Mouse (Mus musculus) intestine, postnatal 0 days (tissue): ENCODE measurements around the gene Rpl27. TPM values are rescaled to one million over a fixed set of nuclear protein-coding genes. Genes with fewer than 3 reads are reported as not detected.
"Not testable (repeated sequence)": the region's sequence is repeated elsewhere in the genome, so short reads cannot be mapped to it uniquely, and the experiment has no call there.

Experiments used
- ATAC-seq: fragments of 200-750 bp; cut with Nextera tagmentation; 2 replicates; pipeline ENCODE4 v1.8.0; 2017; ENCODE audit warnings: mild to moderate bottlenecking, moderate TSS enrichment, moderate library complexity
- H3K27ac ChIP-seq: fragments of 300-500 bp; sonication (generic); 2 replicates; pipeline ENCODE4 v1.5.1; 2014; ENCODE audit warnings: mild to moderate bottlenecking, low read depth, low read length, moderate library complexity
- H3K27me3 ChIP-seq: fragments of 300-500 bp; sonication (generic); replicated peaks from 2 replicates; pipeline ENCODE4 v1.6.1; 2014; ENCODE audit warnings: low read length, mixed read lengths; ENCODE audit not compliant: control insufficient read depth, insufficient read depth
- H3K36me3 ChIP-seq: fragments of 300-500 bp; sonication (generic); 2 replicates; pipeline ENCODE4 v1.6.1; 2014; ENCODE audit warnings: mild to moderate bottlenecking, moderate library complexity; ENCODE audit not compliant: control insufficient read depth, insufficient read depth
- H3K4me1 ChIP-seq: fragments of 300-500 bp; sonication (generic); replicated peaks from 2 replicates; pipeline ENCODE4 v1.6.1; 2014; ENCODE audit warnings: antibody characterized with exemption, low read length, mixed read lengths; ENCODE audit not compliant: control insufficient read depth, insufficient read depth
- H3K4me2 ChIP-seq: fragments of 300-500 bp; sonication (generic); replicated peaks from 2 replicates; pipeline ENCODE4 v1.6.1; 2014; ENCODE audit warnings: low read depth, mild to moderate bottlenecking, moderate library complexity
- H3K4me3 ChIP-seq: fragments of 300-500 bp; sonication (generic); 2 replicates; pipeline ENCODE4 v1.5.1; 2014; ENCODE audit warnings: low read depth, low read length
- H3K9ac ChIP-seq: fragments of 300-500 bp; sonication (generic); 2 replicates; pipeline ENCODE4 v1.6.1; 2014; ENCODE audit warnings: mild to moderate bottlenecking, low read depth, low read length
- H3K9me3 ChIP-seq: fragments of 300-500 bp; sonication (generic); 2 replicates; pipeline ENCODE4 v1.6.1; 2016; ENCODE audit warnings: mixed run types; ENCODE audit not compliant: control insufficient read depth
- CTCF ChIP-seq: sonication (generic); IDR thresholded peaks from 2 replicates; pipeline ENCODE4 v1.5.1; 2016; ENCODE audit warnings: low read depth, mild to moderate bottlenecking, control low read depth, antibody characterized with exemption, moderate library complexity
- WGBS: fragments of 180-500 bp; shearing (Covaris S2); extraction: QIAGEN DNeasy Blood & Tissue Kit; methylation state at CpG from one replicate; pipeline ENCODE4 v1.1.7; 2014; 5-methylcytosine and 5-hydroxymethylcytosine counted together
- polyA plus RNA-seq: library from polyadenylated mRNA; unstranded; fragments of >200 nt; fragmentation: Nextera tagmentation; extraction: Ambion mirVana; gene quantifications from 2 replicates; pipeline ENCODE4 v1.2.1, GENCODE M21; 2015

Rpl27 gene
- polyA plus RNA-seq, 1 experiment from 2014 or later = 240 TPM

DNA sequence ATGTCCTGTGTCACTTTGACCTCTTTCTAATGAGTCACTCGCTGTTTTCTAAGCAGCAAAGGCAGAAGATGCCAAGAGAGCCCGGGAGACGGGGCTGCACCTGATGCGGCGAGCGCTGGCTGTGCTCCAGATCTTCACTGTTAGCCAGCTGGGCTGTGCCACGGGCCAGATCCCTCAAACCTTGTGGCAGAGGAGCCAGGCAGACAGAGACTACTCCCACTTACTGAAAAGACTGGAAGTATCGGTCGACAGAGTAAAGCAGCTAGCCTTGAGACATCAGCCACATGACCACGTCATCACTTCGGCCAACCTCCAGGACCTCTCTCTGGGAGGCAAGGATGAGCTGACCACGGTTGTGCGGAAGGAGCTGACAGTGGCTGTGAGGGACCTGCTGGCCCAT lies 8.7 kb upstream of the Rpl27 start:
- Histone ChIP-seq H3K4me1 (no peaks in the 10 kb centered on the region), H3K4me2 (no peak overlapping the region), H3K27ac (no peak overlapping the region), H3K36me3 (peaks cover 54% of the 10 kb centered on the region), H3K9me3 (no peaks in the 10 kb centered on the region), H3K9ac (no peak overlapping the region), H3K4me3 (no peak overlapping the region), H3K27me3 (no peaks in the 10 kb centered on the region)
- ATAC-seq = no peak
- 90% methylated on average over 13 of the region's 13 CpGs for WGBS
- TF ChIP-seq CTCF = no peak

DNA sequence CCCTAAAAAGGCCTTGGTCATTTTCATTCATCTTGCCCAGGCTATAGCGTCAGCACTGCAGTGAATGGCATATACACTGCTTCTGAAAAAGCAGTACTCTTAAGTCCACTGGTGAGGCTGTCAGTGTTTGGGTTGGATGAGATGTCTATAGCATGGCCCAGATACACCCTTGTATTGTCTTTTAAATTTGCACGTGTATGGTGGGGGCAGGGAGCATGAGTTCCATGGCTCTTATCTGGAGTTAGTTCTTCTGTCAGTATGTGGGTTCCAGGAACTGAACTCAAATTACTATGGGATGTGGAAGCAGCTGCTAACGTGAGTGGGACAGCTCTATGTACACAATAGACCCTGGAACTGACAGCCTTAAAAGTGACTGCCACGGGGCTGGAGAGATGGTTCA lies 6.3 kb upstream of the Rpl27 start:
- ATAC-seq = no peak
- no peak overlapping the region for H3K4me3 ChIP-seq
- no peaks in the 10 kb centered on the region for H3K4me1 ChIP-seq
- no peak for TF ChIP-seq CTCF
- H3K4me2 ChIP-seq = no peak overlapping the region
- no peaks in the 10 kb centered on the region for H3K9me3 ChIP-seq
- H3K27ac ChIP-seq = no peak overlapping the region
- H3K9ac ChIP-seq = no peak overlapping the region
- WGBS = 72% methylated on average over 4 of the region's 4 CpGs
- peaks cover 39% of the 10 kb centered on the region for H3K36me3 ChIP-seq
- H3K27me3 ChIP-seq = no peaks in the 10 kb centered on the region

- no peaks in the 10 kb centered on the region for H3K27me3 ChIP-seq
- TF ChIP-seq CTCF = no peak
- no peak overlapping the region for H3K27ac ChIP-seq
- H3K4me1 ChIP-seq = no peaks in the 10 kb centered on the region
- H3K9me3 ChIP-seq = no peaks in the 10 kb centered on the region
- H3K4me3 ChIP-seq = no peak overlapping the region
- no peak overlapping the region for H3K9ac ChIP-seq
- ATAC-seq = no peak
- 85% methylated on average over 4 of the region's 4 CpGs for WGBS
- peaks cover 29% of the 10 kb centered on the region for H3K36me3 ChIP-seq
- no peak overlapping the region for H3K4me2 ChIP-seq
Measured at GRCm38 (mm10) chr11:101436916-101437315, 5.2 kb upstream of the Rpl27 start.

GRCm38 (mm10) chr11:101438006-101438405 lies 4.1 kb upstream of the Rpl27 start:
- whole genome bisulfite sequencing = 61% methylated on average over 3 of the region's 3 CpGs

GRCm38 (mm10) chr11:101441450-101442126 lies 510 bp upstream of the Rpl27 start:
- not testable (repeated sequence) for H3K27ac ChIP-seq, ATAC-seq, H3K4me1 ChIP-seq, H3K27me3 ChIP-seq, H3K9me3 ChIP-seq, H3K9ac ChIP-seq
- Histone ChIP-seq H3K4me2 (peak overlapping the region; percentile 63), H3K4me3 (peak overlapping the region; percentile 24), H3K36me3 (peaks cover 22% of the 10 kb centered on the region)
- 34% methylated on average over 15 of the region's 15 CpGs for WGBS

More at GRCm38 (mm10) chr11:101438006-101438405, 4.1 kb upstream of the Rpl27 start:
- not testable (repeated sequence) for H3K9me3 ChIP-seq, H3K4me1 ChIP-seq, H3K27ac ChIP-seq, H3K9ac ChIP-seq, ATAC-seq, H3K4me2 ChIP-seq, H3K27me3 ChIP-seq, H3K4me3 ChIP-seq
- peaks cover 22% of the 10 kb centered on the region for H3K36me3 ChIP-seq

- Histone ChIP-seq H3K4me2 (peak overlapping the region; percentile 77), H3K36me3 (peaks cover 25% of the 10 kb centered on the region), H3K4me3 (peak overlapping the region; percentile 80), H3K27me3 (no peaks in the 10 kb centered on the region), H3K27ac (peak overlapping the region; percentile 76), H3K9ac (peak overlapping the region; percentile 89), H3K4me1 (peaks cover 5% of the 10 kb centered on the region; the same call in 1 of the 2 replicates), H3K9me3 (no peaks in the 10 kb centered on the region)
- no peak for TF ChIP-seq CTCF
- ATAC-seq = no peak
- 0% methylated on average over 14 of the region's 14 CpGs for WGBS
Measured at GRCm38 (mm10) chr11:101442760-101443159, 662 bp downstream of the Rpl27 start.

DNA sequence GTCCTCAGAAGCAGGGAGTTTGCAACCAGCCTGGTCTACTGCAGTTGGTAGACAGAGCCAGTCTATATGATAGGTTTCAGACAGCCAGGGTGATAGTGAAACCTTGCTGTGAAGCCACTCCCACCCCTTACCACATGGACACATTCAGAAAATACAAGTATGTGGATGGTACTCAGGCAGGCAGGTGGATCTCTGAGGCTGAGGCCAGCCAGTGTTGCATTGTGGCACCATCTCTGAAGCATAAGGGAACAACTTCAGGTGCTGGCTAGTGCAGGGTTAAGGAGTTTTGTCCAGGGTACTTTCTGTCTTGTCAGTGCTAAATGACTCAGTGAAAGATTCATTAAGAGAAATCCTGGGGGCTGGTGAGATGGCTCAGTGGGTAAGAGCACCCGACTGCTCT lies 4.2 kb downstream of the Rpl27 start:
- H3K27me3 ChIP-seq = no peaks in the 10 kb centered on the region
- H3K4me2 ChIP-seq = no peak overlapping the region
- H3K4me3 ChIP-seq = no peak overlapping the region
- no peak for ATAC-seq
- H3K4me1 ChIP-seq = peaks cover 11% of the 10 kb centered on the region; the same call in 1 of the 2 replicates
- no peaks in the 10 kb centered on the region for H3K9me3 ChIP-seq
- WGBS = 87% methylated on average over 1 of the region's 1 CpGs
- TF ChIP-seq CTCF = no peak
- H3K9ac ChIP-seq = no peak overlapping the region
- H3K27ac ChIP-seq = no peak overlapping the region
- peaks cover 25% of the 10 kb centered on the region for H3K36me3 ChIP-seq

DNA sequence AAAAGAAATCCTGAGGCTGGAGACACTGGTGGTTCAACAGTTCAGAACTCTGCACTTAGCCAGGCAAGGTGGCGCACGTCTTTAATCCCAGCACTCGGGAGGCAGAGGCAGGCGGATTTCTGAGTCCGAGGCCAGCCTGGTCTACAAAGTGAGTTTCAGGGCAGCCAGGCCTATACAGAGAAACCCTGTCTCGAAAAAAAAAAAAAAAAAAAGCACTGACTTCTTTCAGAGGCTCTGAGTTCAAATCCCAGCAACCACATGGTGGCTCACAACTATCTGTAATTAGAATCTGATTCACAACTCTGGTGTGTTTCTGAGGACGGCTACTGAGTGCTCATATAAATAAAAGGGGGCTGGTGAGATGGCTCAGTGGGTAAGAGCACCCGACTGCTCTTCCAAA lies 4.8 kb downstream of the Rpl27 start:
- H3K27me3 ChIP-seq, H3K4me2 ChIP-seq, ATAC-seq, H3K27ac ChIP-seq, H3K9ac ChIP-seq, H3K9me3 ChIP-seq, H3K4me3 ChIP-seq: not testable (repeated sequence)
- Histone ChIP-seq H3K36me3 (peaks cover 25% of the 10 kb centered on the region), H3K4me1 (peaks cover 11% of the 10 kb centered on the region; the same call in 1 of the 2 replicates)
- 86% methylated on average over 8 of the region's 8 CpGs for WGBS
